Mouse (Mus musculus) kidney, embryonic 15.5 days (tissue): ENCODE measurements around the gene P2rx1. TPM values are rescaled to one million over a fixed set of nuclear protein-coding genes. Genes with fewer than 3 reads are reported as not detected.

Source experiments
- ATAC-seq: fragments of 200-750 bp; cut with Nextera tagmentation; replicated peaks from 2 replicates; pipeline ENCODE4 v1.8.0; 2017; ENCODE audit warnings: moderate TSS enrichment; ENCODE audit not compliant: low FRiP score
- H3K27ac ChIP-seq: fragments of 300-500 bp; sonication (generic); 2 replicates; pipeline ENCODE4 v1.5.1; 2015; ENCODE audit warnings: mild to moderate bottlenecking, inconsistent platforms
- H3K27me3 ChIP-seq: fragments of 300-500 bp; sonication (generic); 2 replicates; pipeline ENCODE4 v1.6.1; 2015; ENCODE audit warnings: inconsistent platforms
- H3K36me3 ChIP-seq: fragments of 300-500 bp; sonication (generic); 2 replicates; pipeline ENCODE4 v1.6.1; 2015; ENCODE audit warnings: inconsistent platforms
- H3K4me1 ChIP-seq: fragments of 300-500 bp; sonication (generic); 2 replicates; pipeline ENCODE4 v1.6.1; 2015; ENCODE audit warnings: inconsistent platforms
- H3K4me2 ChIP-seq: fragments of 300-500 bp; sonication (generic); 2 replicates; pipeline ENCODE4 v1.6.1; 2015; ENCODE audit warnings: moderate library complexity, mild to moderate bottlenecking, inconsistent platforms
- H3K4me3 ChIP-seq: fragments of 300-500 bp; sonication (generic); replicated peaks from 2 replicates; pipeline ENCODE4 v1.5.1; 2015; ENCODE audit warnings: mild to moderate bottlenecking, inconsistent platforms
- H3K9ac ChIP-seq: fragments of 300-500 bp; sonication (generic); 2 replicates; pipeline ENCODE4 v1.6.1; 2015; ENCODE audit warnings: mild to moderate bottlenecking, inconsistent platforms
- H3K9me3 ChIP-seq: fragments of 300-500 bp; sonication (generic); replicated peaks from 2 replicates; pipeline ENCODE4 v1.6.1; 2016; ENCODE audit warnings: inconsistent platforms
- WGBS: fragments of 180-500 bp; shearing (Covaris S2); methylation state at CpG from one replicate; pipeline ENCODE4 v1.1.7; 2015; ENCODE audit warnings: mixed read lengths; 5-methylcytosine and 5-hydroxymethylcytosine counted together
- microRNA-seq: library from miRNA; unstranded; fragments of <30 nt; microRNA quantifications from one replicate; pipeline ENCODE4, GENCODE M21; 2016
- polyA plus RNA-seq: library from polyadenylated mRNA; unstranded; fragments of >200 nt; fragmentation: Nextera tagmentation; extraction: Ambion mirVana; gene quantifications from 2 replicates; pipeline ENCODE4 v1.2.1, GENCODE M21; 2015

Gene P2rx1
- polyA plus RNA-seq, 1 experiment from 2014 or later = 1.6 TPM

GRCm38 (mm10) chr11:73052795-73053194 is 53.9 kb downstream of the P2rx1 start:
- H3K27me3 ChIP-seq = no peaks in the 10 kb centered on the region
- H3K27ac ChIP-seq = no peak overlapping the region
- WGBS = 88% methylated on average over 1 of the region's 1 CpGs
- H3K4me1 ChIP-seq = peaks cover 13% of the 10 kb centered on the region
- no peak for ATAC-seq
- no peak overlapping the region for H3K4me2 ChIP-seq
- no peak overlapping the region for H3K9ac ChIP-seq
- H3K36me3 ChIP-seq = peaks cover 76% of the 10 kb centered on the region
- H3K9me3 ChIP-seq = no peaks in the 10 kb centered on the region
- H3K4me3 ChIP-seq = no peak overlapping the region

GRCm38 (mm10) chr11:73057701-73058100 is 58.8 kb downstream of the P2rx1 start:
- no peak overlapping the region for H3K9ac ChIP-seq
- no peaks in the 10 kb centered on the region for H3K27me3 ChIP-seq
- ATAC-seq = no peak
- H3K4me3 ChIP-seq = no peak overlapping the region
- H3K4me1 ChIP-seq = no peaks in the 10 kb centered on the region
- peaks cover 86% of the 10 kb centered on the region for H3K36me3 ChIP-seq
- no peak overlapping the region for H3K4me2 ChIP-seq
- H3K27ac ChIP-seq = no peak overlapping the region
- no peaks in the 10 kb centered on the region for H3K9me3 ChIP-seq
- WGBS = 85% methylated on average over 5 of the region's 5 CpGs

GRCm38 (mm10) chr11:73059630-73060029 is 60.7 kb downstream of the P2rx1 start:
- H3K4me2 ChIP-seq = no peak overlapping the region
- no peak overlapping the region for H3K27ac ChIP-seq
- no peaks in the 10 kb centered on the region for H3K27me3 ChIP-seq
- no peaks in the 10 kb centered on the region for H3K4me1 ChIP-seq
- 96% methylated on average over 3 of the region's 3 CpGs for WGBS
- H3K36me3 ChIP-seq = peaks cover 74% of the 10 kb centered on the region
- no peak overlapping the region for H3K9ac ChIP-seq
- H3K4me3 ChIP-seq = no peak overlapping the region
- ATAC-seq = no peak
- H3K9me3 ChIP-seq = no peaks in the 10 kb centered on the region

DNA sequence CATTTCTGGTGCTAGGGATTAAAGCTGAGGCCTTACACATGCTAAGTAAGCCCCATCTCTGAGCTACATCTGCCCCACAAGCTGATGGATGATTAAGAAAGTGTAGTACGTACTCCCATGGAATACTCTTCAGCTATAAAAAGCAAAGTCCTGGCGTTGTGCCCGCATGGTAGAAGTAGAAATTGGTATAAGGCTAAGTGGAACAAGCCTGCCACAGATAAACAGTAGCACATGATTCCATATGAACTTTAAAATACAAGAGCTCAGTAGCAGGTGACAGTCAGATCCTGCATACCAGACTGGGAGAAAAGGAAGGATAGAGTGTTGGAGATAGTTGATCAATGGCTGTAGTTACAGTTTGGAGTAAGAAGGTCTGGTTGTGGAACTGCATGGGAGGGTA is 62.5 kb downstream of the P2rx1 start:
- ATAC-seq = no peak

More for the DNA sequence above, 62.5 kb downstream of the P2rx1 start:
- no peak overlapping the region for H3K4me2 ChIP-seq
- WGBS = 97% methylated on average over 3 of the region's 3 CpGs
- H3K4me3 ChIP-seq = no peak overlapping the region
- no peak overlapping the region for H3K27ac ChIP-seq
- no peaks in the 10 kb centered on the region for H3K9me3 ChIP-seq
- H3K9ac ChIP-seq = no peak overlapping the region
- no peaks in the 10 kb centered on the region for H3K27me3 ChIP-seq
- no peaks in the 10 kb centered on the region for H3K4me1 ChIP-seq
- peaks cover 65% of the 10 kb centered on the region for H3K36me3 ChIP-seq

Small RNA genes lying within 50 kb of the gene (microRNA-seq; reads per million reads assigned to microRNA genes)
- gene Gm44467 = not detected

Other genes starting within 250 kb of the P2rx1 start
- gene Cyb5d2, start 203.0 kb upstream of the P2rx1 start, polyA plus RNA-seq = 5.2 and 6.4 TPM in 2 replicates
- gene Zzef1, start 202.9 kb upstream of the P2rx1 start, polyA plus RNA-seq = 7.9 and 8.9 TPM in 2 replicates
- gene Atp2a3, start 37.9 kb upstream of the P2rx1 start, polyA plus RNA-seq = 4.2 and 5.7 TPM in 2 replicates
- gene Camkk1, start 19.9 kb downstream of the P2rx1 start, polyA plus RNA-seq = 6.7 and 9.2 TPM in 2 replicates
- 12.1 and 12.9 TPM in 2 replicates for gene Ncbp3, start 48.7 kb downstream of the P2rx1 start, polyA plus RNA-seq
- gene Itgae, start 91.5 kb downstream of the P2rx1 start, polyA plus RNA-seq = 0.37 and 0.42 TPM in 2 replicates
- gene Haspin, start 139.2 kb downstream of the P2rx1 start, polyA plus RNA-seq = 17.5 and 18.9 TPM in 2 replicates
- 0.47 and 0.50 TPM in 2 replicates for gene P2rx5, start 161.3 kb downstream of the P2rx1 start, polyA plus RNA-seq
- 121 and 131 TPM in 2 replicates for gene Emc6, start 177.9 kb downstream of the P2rx1 start, polyA plus RNA-seq
- 202 and 204 TPM in 2 replicates for gene Tax1bp3, start 178.0 kb downstream of the P2rx1 start, polyA plus RNA-seq
- 17.7 and 18.2 TPM in 2 replicates for gene Ctns, start 199.9 kb downstream of the P2rx1 start, polyA plus RNA-seq
- 1.5 and 1.7 TPM in 2 replicates for gene Shpk, start 200.4 kb downstream of the P2rx1 start, polyA plus RNA-seq
- 0.12 TPM in 1 of 2 replicates, not detected in the other for gene Trpv1, start 235.2 kb downstream of the P2rx1 start, polyA plus RNA-seq